In the genomic region with DNA sequence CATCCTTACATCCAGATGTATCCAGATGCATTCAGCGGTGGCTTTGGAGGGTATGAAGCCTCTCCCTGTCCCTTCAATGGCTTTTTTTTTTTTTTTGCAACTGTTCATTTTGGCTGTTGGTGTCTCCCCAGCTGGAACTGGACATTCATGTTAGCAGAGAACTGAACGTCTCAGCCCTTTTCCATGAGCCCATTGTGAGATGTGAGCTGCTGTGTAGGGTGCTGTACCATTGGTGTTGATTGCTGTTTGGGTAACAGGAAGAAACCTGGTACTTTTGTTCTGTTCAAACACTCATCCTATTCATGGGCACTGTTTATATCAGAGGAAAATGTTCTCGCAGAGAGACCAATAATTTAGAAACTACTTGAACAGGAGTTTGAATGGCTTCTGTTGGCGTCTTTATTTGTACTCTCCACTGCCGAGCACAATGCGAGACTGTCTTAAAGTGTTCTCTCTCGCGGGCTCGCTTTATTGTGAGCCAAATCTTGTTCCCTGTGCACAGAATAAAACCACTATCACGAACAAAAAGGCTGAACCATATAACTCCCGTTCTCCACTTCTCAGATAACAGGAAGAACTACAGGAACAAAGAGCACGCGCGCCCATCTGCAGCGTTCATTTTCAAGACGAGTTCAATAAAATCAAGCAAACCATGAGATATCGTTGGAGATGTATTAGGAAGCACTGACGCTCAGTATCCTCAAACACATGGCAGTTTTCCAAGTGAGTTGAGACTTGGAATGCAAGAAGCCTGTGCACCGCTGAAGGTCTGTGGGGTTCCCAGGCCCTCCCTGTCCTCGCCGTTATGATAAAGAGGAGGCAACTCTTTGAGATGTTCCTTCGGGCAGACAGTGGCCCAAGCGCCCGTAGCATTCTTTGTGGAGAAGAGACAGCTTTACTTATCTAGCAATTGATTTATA, we compare ENCODE assay signal across 25 mouse cellular contexts. TPM values are rescaled to one million over a fixed set of nuclear protein-coding genes. Genes with fewer than 3 reads are reported as not detected.
DNase-seq lines count a peak whose midpoint lies in the region; ATAC-seq lines count a peak whose summit lies in the region.
"Had no signal": no experiment of that assay in that cellular context is flagged by ENCODE, and none has a peak within 500 bp of the region (broad histone marks: within the 10 kb centered on the region; RNA-seq: fewer than 3 reads in every experiment).

No protein-coding gene starts in this region.

- ATAC-seq in heart, embryonic 11.5 days (replicated peaks; ENCODE audit: insufficient number of reproducible peaks, low FRiP score, low TSS enrichment) = no peak
- no peak for ATAC-seq in kidney, embryonic 16.5 days (ENCODE audit: low FRiP score, low TSS enrichment)
- ATAC-seq: inflammation-experienced regulatory T-cells, adult 6 months had no signal

- H3K27me3 ChIP-seq in heart, embryonic 11.5 days (ENCODE audit: control insufficient read depth, insufficient read depth, low read length) = no peaks in the 10 kb centered on the region
- H3K27me3 ChIP-seq in kidney, embryonic 16.5 days (ENCODE audit: insufficient read depth, low read length) = no peaks in the 10 kb centered on the region
- H3K27me3 ChIP-seq: forebrain, embryonic 12.5 days; limb, embryonic 13.5 days; liver, embryonic 13.5 days; lung, embryonic 15.5 days had no signal

- WGBS in heart, embryonic 11.5 days (ENCODE audit: insufficient replicate concordance) = 82% methylated on average over 24 of the region's 24 CpGs
- 85% methylated on average over 24 of the region's 24 CpGs for WGBS in kidney, embryonic 16.5 days

- H3K4me1 ChIP-seq in heart, embryonic 11.5 days (ENCODE audit: control insufficient read depth, insufficient read depth, low read length) = peaks cover 8% of the 10 kb centered on the region
- no peaks in the 10 kb centered on the region for H3K4me1 ChIP-seq in kidney, embryonic 16.5 days (ENCODE audit: insufficient read depth, low read length)
- H3K4me1 ChIP-seq: forebrain, embryonic 12.5 days; limb, embryonic 13.5 days; liver, embryonic 13.5 days; lung, embryonic 15.5 days; midbrain, embryonic 10.5 days had no signal

- H3K36me3 ChIP-seq in heart, embryonic 11.5 days (ENCODE audit: control insufficient read depth, insufficient read depth, low read length) = no peaks in the 10 kb centered on the region
- no peaks in the 10 kb centered on the region for H3K36me3 ChIP-seq in kidney, embryonic 16.5 days (ENCODE audit: insufficient read depth, low read length)
- H3K36me3 ChIP-seq: forebrain, embryonic 12.5 days; limb, embryonic 13.5 days; liver, embryonic 13.5 days; lung, embryonic 15.5 days; midbrain, embryonic 10.5 days had no signal

- no peaks in the 10 kb centered on the region; the same call in 1 of the 2 replicates for H3K9me3 ChIP-seq in heart, embryonic 11.5 days (replicated peaks; ENCODE audit: control insufficient read depth, low read length)
- peaks cover 7% of the 10 kb centered on the region for H3K9me3 ChIP-seq in kidney, embryonic 16.5 days (ENCODE audit: low read length)
- H3K9me3 ChIP-seq: liver, embryonic 13.5 days; lung, embryonic 15.5 days had no signal

- intact Hi-C loops in left cerebral cortex, postnatal 36 days (cut with DNase I) = no loop called here

- no peak overlapping the region for H3K9ac ChIP-seq in heart, embryonic 11.5 days (ENCODE audit: low read depth, low read length)
- no peak overlapping the region for H3K9ac ChIP-seq in kidney, embryonic 16.5 days (replicated peaks; ENCODE audit: low read length)
- H3K9ac ChIP-seq: forebrain, embryonic 12.5 days; limb, embryonic 13.5 days; liver, embryonic 13.5 days; lung, embryonic 15.5 days had no signal

- H3K4me3 ChIP-seq in heart, embryonic 11.5 days (ENCODE audit: low read depth, low read length) = no peak overlapping the region
- no peak overlapping the region for H3K4me3 ChIP-seq in kidney, embryonic 16.5 days (ENCODE audit: low read length)
- H3K4me3 ChIP-seq: forebrain, embryonic 12.5 days; limb, embryonic 13.5 days; liver, embryonic 13.5 days; lung, embryonic 15.5 days; midbrain, embryonic 10.5 days had no signal

- DNase-seq in heart, adult 11 months = peak; percentile 70
- peak; percentile 51 for DNase-seq in left cerebral cortex, adult 11 months (ENCODE audit: low spot score)
- no peak for DNase-seq in left cerebral cortex, postnatal 36 days (ENCODE audit: low spot score in 2 of 2)
- peak; percentile 51 for DNase-seq in right cerebral cortex, adult 18-20 months
- DNase-seq in right cerebral cortex, postnatal 25 days = no peak
- DNase-seq: gastrocnemius, postnatal 25 days; kidney, adult 2 months; kidney, postnatal 14 days; liver, embryonic 13.5 days had no signal

- no peak overlapping the region for H3K4me2 ChIP-seq in heart, embryonic 11.5 days
- H3K4me2 ChIP-seq in kidney, embryonic 16.5 days (replicated peaks; ENCODE audit: low read depth, low read length) = no peak overlapping the region
- H3K4me2 ChIP-seq: forebrain, embryonic 12.5 days; limb, embryonic 13.5 days; liver, embryonic 13.5 days; lung, embryonic 15.5 days had no signal

- H3K27ac ChIP-seq in heart, embryonic 11.5 days (ENCODE audit: low read depth, low read length) = no peak overlapping the region
- no peak overlapping the region for H3K27ac ChIP-seq in kidney, embryonic 16.5 days (ENCODE audit: low read length)
- H3K27ac ChIP-seq: forebrain, embryonic 12.5 days; limb, embryonic 13.5 days; liver, embryonic 13.5 days; lung, embryonic 15.5 days; midbrain, embryonic 10.5 days; stomach, postnatal 0 days had no signal

RNA-seq across cellular contexts. Expression of gene 1700020N01Rik, which starts 59.7 kb away (rescaled TPM):
- 0.28 and 0.30 TPM in 2 replicates for polyA plus RNA-seq in heart, embryonic 11.5 days (2014; fragmentation: Nextera tagmentation; extraction: Ambion mirVana)
- not detected for total RNA-seq in left cerebral cortex, postnatal 36 days (2021)
- not detected in 2 replicates for polyA plus RNA-seq in kidney, embryonic 16.5 days (2015; fragmentation: Nextera tagmentation; extraction: Ambion mirVana)
- total RNA-seq: adrenal gland, adult 18-20 months; common myeloid progenitor, adult 5-6 weeks; gastrocnemius, postnatal 25 days; heart, adult 8-10 months; hematopoietic stem cell, adult 5-6 weeks; left cerebral cortex, adult 18-20 months had no signal
- polyA plus RNA-seq: embryonic facial prominence, embryonic 11.5 days; forebrain, embryonic 12.5 days; inflammation-experienced regulatory T-cells, adult 6 months; limb, embryonic 13.5 days; liver, embryonic 13.5 days; lung, embryonic 15.5 days; macrophage; midbrain, embryonic 10.5 days; neural tube, embryonic 14.5 days; stomach, postnatal 0 days had no signal

Comparison
In these comparisons a context has a peak if more than half of its experiments do, and no peak if none do; other contexts are left out.
1. DNase-seq: peak in heart, adult 11 months (single experiment), left cerebral cortex, adult 11 months (single experiment) and right cerebral cortex, adult 18-20 months (single experiment); none in left cerebral cortex, postnatal 36 days (0 of 2) and right cerebral cortex, postnatal 25 days (single experiment).